Mouse (Mus musculus) stomach, embryonic 14.5 days (tissue): ENCODE measurements around the gene Dnajb13. TPM values are rescaled to one million over a fixed set of nuclear protein-coding genes. Genes with fewer than 3 reads are reported as not detected.

Source experiments
- ATAC-seq: fragments of 200-750 bp; cut with Nextera tagmentation; 2 replicates; pipeline ENCODE4 v1.8.0; 2017; ENCODE audit warnings: low read depth, moderate TSS enrichment; ENCODE audit not compliant: insufficient number of reproducible peaks, insufficient read depth, low FRiP score
- H3K27ac ChIP-seq: fragments of 300-500 bp; sonication (generic); 2 replicates; pipeline ENCODE4 v1.5.1; 2014; ENCODE audit warnings: mild to moderate bottlenecking, low read length, moderate library complexity, mixed read lengths
- H3K27me3 ChIP-seq: fragments of 300-500 bp; sonication (generic); 2 replicates; pipeline ENCODE4 v1.6.1; 2014; ENCODE audit warnings: low read length, control low read depth, mixed read lengths; ENCODE audit not compliant: control insufficient read depth, insufficient read depth
- H3K36me3 ChIP-seq: fragments of 300-500 bp; sonication (generic); 2 replicates; pipeline ENCODE4 v1.6.1; 2014; ENCODE audit warnings: mild to moderate bottlenecking, control low read depth, low read length, moderate library complexity, mixed read lengths; ENCODE audit not compliant: control insufficient read depth, insufficient read depth
- H3K4me1 ChIP-seq: fragments of 300-500 bp; sonication (generic); 2 replicates; pipeline ENCODE4 v1.6.1; 2014; ENCODE audit warnings: low read length, control low read depth, mixed read lengths; ENCODE audit not compliant: control insufficient read depth, insufficient read depth
- H3K4me2 ChIP-seq: fragments of 300-500 bp; sonication (generic); replicated peaks from 2 replicates; pipeline ENCODE4 v1.6.1; 2014; ENCODE audit warnings: low read depth, low read length, control low read depth
- H3K4me3 ChIP-seq: fragments of 300-500 bp; sonication (generic); 2 replicates; pipeline ENCODE4 v1.5.1; 2014; ENCODE audit warnings: low read depth, low read length, control low read depth
- H3K9ac ChIP-seq: fragments of 300-500 bp; sonication (generic); replicated peaks from 2 replicates; pipeline ENCODE4 v1.6.1; 2014; ENCODE audit warnings: low read depth, mild to moderate bottlenecking, control low read depth, low read length, moderate library complexity, mixed read lengths
- H3K9me3 ChIP-seq: fragments of 300-500 bp; sonication (generic); 2 replicates; pipeline ENCODE4 v1.6.1; 2016; ENCODE audit warnings: low read depth, low read length, control low read depth; ENCODE audit not compliant: control insufficient read depth
- WGBS: fragments of 180-500 bp; shearing (Covaris S2); extraction: QIAGEN DNeasy Blood & Tissue Kit; methylation state at CpG from one replicate; pipeline ENCODE4 v1.1.7; 2014; 5-methylcytosine and 5-hydroxymethylcytosine counted together
- polyA plus RNA-seq: library from polyadenylated mRNA; unstranded; fragments of >200 nt; fragmentation: Nextera tagmentation; extraction: Ambion mirVana; gene quantifications from 2 replicates; pipeline ENCODE4 v1.2.1, GENCODE M21; 2014

Gene Dnajb13
- polyA plus RNA-seq, 1 experiment from 2014 or later, result 0.42 TPM

DNA sequence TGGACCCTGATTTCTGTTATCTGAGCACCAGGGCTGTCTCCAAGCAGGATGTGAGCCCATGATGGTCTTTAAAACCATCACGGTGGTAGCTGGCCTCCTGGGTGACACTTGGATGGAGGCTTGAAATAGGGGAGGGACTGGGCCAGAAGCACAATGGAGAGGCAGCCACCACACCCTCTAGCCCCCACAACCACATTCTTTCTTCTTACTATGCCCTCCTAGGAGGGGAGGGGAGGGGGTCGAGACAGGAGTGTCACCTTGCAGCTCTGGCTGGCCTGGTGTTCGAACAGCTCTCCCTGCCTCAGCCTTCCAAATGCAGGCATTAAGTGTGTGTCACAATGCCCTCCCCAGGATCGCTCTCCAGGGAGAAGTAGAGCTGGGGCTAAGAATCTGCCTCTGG lies 17.4 kb downstream of the Dnajb13 start:
- Histone ChIP-seq H3K27me3 (no peaks in the 10 kb centered on the region), H3K4me3 (no peak overlapping the region), H3K9me3 (no peaks in the 10 kb centered on the region), H3K9ac (no peak overlapping the region), H3K36me3 (peaks cover 31% of the 10 kb centered on the region), H3K4me2 (no peak overlapping the region), H3K27ac (no peak overlapping the region), H3K4me1 (peaks cover 32% of the 10 kb centered on the region)
- WGBS, result 71% methylated on average over 4 of the region's 4 CpGs
- no peak for ATAC-seq

DNA sequence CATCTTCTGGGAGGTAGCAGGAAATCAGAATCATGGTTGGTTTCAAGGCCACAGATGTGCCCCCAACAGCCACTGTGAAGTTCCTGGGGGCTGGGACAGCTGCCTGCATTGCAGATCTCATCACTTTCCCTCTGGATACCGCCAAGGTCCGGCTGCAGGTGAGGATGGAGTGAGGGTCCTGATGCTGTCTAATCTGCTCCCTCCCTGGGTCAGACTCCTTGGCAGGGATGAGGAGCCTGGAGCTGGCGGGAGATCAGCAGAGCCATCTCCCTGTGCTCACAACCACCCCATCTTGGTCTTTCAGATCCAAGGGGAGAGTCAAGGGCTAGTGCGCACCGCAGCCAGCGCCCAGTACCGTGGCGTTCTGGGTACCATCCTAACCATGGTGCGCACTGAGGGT lies 18.0 kb downstream of the Dnajb13 start:
- no peak overlapping the region for H3K4me2 ChIP-seq
- H3K9ac ChIP-seq, result no peak overlapping the region
- peaks cover 32% of the 10 kb centered on the region for H3K4me1 ChIP-seq
- ATAC-seq, result no peak
- no peaks in the 10 kb centered on the region for H3K27me3 ChIP-seq
- WGBS, result 95% methylated on average over 9 of the region's 9 CpGs
- H3K4me3 ChIP-seq, result no peak overlapping the region
- H3K9me3 ChIP-seq, result no peaks in the 10 kb centered on the region
- H3K27ac ChIP-seq, result 0 out of 2 replicates have a peak overlapping the region, but pooled peaks have one; percentile 67
- peaks cover 31% of the 10 kb centered on the region for H3K36me3 ChIP-seq

DNA sequence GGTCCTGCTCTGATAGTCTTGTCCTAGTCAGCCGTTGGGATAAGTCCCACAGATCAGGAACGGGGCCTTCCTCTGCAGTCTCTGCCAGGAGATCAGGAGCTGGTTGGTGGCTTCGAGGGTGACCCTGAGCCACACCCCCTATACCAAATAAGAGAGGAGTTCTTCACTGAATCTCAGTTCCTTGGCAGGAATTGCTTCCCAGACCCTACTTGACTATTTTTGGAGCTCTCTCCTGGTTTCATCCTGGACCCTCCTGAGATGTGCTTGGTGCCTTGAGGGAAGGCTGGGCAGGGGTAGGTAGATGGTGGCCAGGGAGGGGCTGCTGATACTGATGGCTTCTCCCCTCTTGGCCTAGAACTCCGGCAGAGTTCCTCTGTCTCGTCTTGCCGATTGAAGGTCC lies 18.4 kb downstream of the Dnajb13 start:
- H3K9ac ChIP-seq, result 0 out of 2 replicates have a peak overlapping the region, but pooled peaks have one; percentile 25
- H3K4me3 ChIP-seq, result peak overlapping the region; percentile 12; the same call in 1 of the 2 replicates
- no peaks in the 10 kb centered on the region for H3K27me3 ChIP-seq
- H3K4me1 ChIP-seq, result peaks cover 32% of the 10 kb centered on the region
- WGBS, result 64% methylated on average over 6 of the region's 6 CpGs
- H3K9me3 ChIP-seq, result no peaks in the 10 kb centered on the region
- H3K27ac ChIP-seq, result peak overlapping the region; percentile 67; the same call in 1 of the 2 replicates
- no peak for ATAC-seq
- peak overlapping the region; percentile 89 for H3K4me2 ChIP-seq
- peaks cover 31% of the 10 kb centered on the region for H3K36me3 ChIP-seq

DNA sequence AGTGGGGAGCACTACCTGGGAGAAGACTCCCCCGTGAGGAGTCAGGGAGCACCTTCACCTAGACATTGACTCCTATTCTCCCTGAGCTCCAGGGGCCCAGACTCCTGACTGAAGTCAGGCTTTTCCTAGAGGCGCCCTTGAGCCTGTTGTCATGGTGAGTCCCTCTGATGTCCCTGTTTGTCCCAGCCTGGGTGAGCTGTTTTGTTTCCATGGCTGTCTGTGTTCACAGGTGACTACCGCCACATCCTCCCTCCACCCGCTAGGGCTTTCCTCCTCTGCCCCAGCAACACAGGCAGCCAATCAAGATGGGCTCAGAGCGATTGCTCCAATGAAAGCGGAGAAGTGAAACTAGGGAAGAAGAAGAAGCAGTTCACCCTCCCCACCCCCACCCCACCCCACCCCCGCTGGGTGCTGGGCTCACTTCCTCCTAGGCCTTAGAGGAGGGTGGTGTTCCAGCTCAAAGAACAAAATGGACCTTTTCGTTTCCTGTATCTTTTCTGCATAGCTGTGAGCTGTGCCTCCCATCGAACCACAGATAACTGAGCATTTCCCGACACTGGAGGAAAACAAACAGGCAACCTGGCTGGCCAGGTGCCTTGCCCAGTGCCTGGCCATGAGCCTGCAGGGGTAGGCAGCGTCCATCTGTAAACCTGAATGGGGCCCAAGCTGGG lies 19.0 kb downstream of the Dnajb13 start:
- WGBS, result 29% methylated on average over 11 of the region's 11 CpGs
- Histone ChIP-seq H3K27me3 (no peaks in the 10 kb centered on the region), H3K27ac (peak overlapping the region; percentile 79), H3K4me1 (peaks cover 32% of the 10 kb centered on the region), H3K9ac (0 out of 2 replicates have a peak overlapping the region, but pooled peaks have one; percentile 25), H3K36me3 (peaks cover 31% of the 10 kb centered on the region), H3K4me3 (peak overlapping the region; percentile 52), H3K4me2 (peak overlapping the region; percentile 89), H3K9me3 (no peaks in the 10 kb centered on the region)
- ATAC-seq, result peak; percentile 59

DNA sequence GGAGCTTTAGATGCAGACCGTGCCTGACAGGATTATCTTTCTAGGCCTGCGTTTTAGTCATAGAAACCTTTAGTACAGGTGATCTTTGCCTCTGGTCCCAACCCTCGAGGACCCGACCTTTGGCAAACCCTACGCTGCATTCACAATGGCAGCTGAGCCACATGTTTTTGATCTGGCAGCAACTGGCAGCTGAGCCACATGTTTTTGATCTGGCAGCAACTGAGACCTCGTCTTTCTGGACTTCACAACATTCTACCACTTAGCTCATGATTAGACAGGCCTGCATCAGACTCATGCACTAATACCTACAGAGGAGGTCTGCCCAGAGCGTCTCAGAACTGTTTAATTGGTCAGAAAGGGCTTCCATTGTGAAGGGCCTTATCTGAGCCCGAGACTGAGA lies 19.7 kb downstream of the Dnajb13 start:
- no peak for ATAC-seq
- WGBS, result 47% methylated on average over 8 of the region's 8 CpGs
- H3K4me3 ChIP-seq, result peak overlapping the region; percentile 52
- H3K4me1 ChIP-seq, result peaks cover 32% of the 10 kb centered on the region
- peaks cover 31% of the 10 kb centered on the region for H3K36me3 ChIP-seq
- H3K9ac ChIP-seq, result no peak overlapping the region
- peak overlapping the region; percentile 89 for H3K4me2 ChIP-seq
- peak overlapping the region; percentile 79 for H3K27ac ChIP-seq
- H3K27me3 ChIP-seq, result no peaks in the 10 kb centered on the region
- no peaks in the 10 kb centered on the region for H3K9me3 ChIP-seq

DNA sequence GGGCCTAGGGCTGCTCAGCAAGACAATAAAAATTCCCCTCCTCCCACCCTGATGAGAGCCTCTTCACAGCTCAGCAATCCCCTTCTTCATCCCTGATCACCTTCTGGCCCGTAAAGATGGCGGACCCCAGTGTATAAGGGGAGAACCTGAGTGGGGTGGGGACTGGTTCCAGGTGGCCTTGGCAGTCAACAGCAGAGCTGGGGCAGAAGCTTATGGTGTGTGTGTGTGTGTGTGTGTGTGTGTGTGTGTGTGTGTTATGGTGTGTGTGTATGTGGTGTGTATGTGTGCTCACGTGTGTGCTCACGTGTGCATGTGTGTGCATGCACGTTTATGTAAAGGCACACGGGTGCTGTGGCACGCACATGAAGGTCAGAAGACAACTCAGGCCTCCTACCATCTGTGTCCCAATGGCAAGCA lies 20.3 kb downstream of the Dnajb13 start:
- Histone ChIP-seq H3K9ac (peak overlapping the region; percentile 39; the same call in 1 of the 2 replicates), H3K4me1 (peaks cover 32% of the 10 kb centered on the region), H3K36me3 (peaks cover 26% of the 10 kb centered on the region), H3K27me3 (no peaks in the 10 kb centered on the region), H3K4me2 (peak overlapping the region; percentile 89), H3K4me3 (peak overlapping the region; percentile 52), H3K9me3 (no peaks in the 10 kb centered on the region), H3K27ac (peak overlapping the region; percentile 71; the same call in 1 of the 2 replicates)
- WGBS, result 85% methylated on average over 7 of the region's 7 CpGs
- no peak for ATAC-seq

DNA sequence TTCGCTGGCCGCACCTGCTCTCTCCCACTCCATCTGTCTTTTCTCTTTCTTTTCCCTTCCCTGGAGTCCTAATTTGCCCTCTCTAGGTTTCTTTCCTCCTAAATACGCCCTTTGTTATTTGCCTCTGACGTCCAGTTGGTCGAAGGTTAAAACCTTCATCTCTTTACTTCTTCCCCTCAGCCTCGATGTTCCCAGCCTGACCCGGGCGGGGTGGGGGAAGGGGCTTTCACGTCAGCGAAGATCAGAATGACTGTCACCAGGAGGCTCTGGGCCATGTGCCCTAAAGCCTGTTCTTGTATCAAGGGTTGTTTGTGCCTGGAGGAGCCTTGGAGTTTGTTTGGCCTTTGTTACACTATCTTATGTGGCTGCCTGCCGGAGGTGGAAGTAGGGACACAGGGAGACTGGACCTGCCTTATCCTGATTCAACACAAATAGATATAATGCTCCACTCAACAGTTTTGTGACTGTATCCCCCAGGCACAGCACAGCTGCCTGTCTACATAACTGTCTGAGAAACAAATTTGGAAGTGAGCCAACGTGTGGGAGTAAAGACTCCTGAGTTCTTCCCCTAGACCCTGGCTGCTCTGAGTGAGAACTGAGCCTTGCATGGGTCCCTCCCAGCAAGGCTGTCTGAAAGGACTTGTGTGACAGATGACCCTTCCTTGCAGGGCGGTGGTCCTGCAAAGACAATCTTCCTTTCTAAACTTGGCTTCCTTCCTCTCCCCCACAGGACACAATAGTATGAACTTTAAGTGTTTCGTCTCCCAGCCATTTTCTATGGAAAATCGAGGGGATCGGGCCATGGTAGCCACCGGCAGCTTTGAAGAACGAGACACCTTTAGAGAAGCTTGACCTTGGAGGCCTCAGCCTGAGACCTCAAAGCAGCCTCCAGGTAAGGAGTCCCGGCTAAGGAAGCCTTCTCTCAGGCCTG lies 21.0 kb downstream of the Dnajb13 start:
- 25% methylated on average over 19 of the region's 19 CpGs for WGBS
- Histone ChIP-seq H3K9me3 (no peaks in the 10 kb centered on the region), H3K36me3 (peaks cover 20% of the 10 kb centered on the region), H3K27ac (peak overlapping the region; percentile 71; the same call in 1 of the 2 replicates), H3K4me3 (peak overlapping the region; percentile 52), H3K4me1 (peaks cover 32% of the 10 kb centered on the region), H3K27me3 (no peaks in the 10 kb centered on the region), H3K9ac (peak overlapping the region; percentile 39), H3K4me2 (peak overlapping the region; percentile 89)
- ATAC-seq, result no peak

DNA sequence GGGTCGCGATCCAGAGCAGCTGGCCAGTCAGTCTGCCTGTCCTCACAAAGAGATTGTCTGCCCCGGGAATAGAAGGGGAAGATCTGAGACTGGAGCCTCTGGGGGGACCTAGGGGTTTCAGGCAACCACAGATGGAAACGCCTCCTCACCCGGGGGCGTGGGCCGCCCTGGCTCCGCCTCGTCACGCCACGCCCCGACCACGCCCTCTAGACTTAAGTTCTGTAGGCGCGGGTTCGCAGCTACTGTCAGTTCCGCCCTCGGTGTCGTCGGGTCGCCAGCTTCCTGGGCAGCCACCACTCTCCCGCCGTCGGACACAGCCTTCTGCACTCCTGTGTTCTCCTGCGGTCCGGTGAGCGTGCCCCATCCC lies 21.7 kb downstream of the Dnajb13 start, which contains the start of gene Ucp2:
Ucp2 (plus strand) TSS at position 221 of the 367 bp plus-strand sequence.
- H3K4me1 ChIP-seq, result peaks cover 32% of the 10 kb centered on the region
- under 1% methylated on average over 27 of the region's 27 CpGs for WGBS

More for the DNA sequence above, 21.7 kb downstream of the Dnajb13 start, which contains the start of gene Ucp2:
- Histone ChIP-seq H3K9me3 (no peaks in the 10 kb centered on the region), H3K9ac (peak within 1 kb of the TSS; percentile 39), H3K27me3 (no peaks in the 10 kb centered on the region), H3K4me2 (peak within 1 kb of the TSS; percentile 89), H3K27ac (peak within 1 kb of the TSS; percentile 71), H3K4me3 (peak within 1 kb of the TSS; percentile 52), H3K36me3 (peaks cover 13% of the 10 kb centered on the region; the same call in 1 of the 2 replicates)
- peak; percentile 74 for ATAC-seq
